Mouse (Mus musculus) urinary bladder, adult 18-20 months (tissue): ENCODE data around the gene Gnaz.

Experiments used
- DNase-seq, 2 experiments: peaks; one replicate each; pipeline ENCODE4 v3.0.0; 2022; ENCODE audit warnings: low spot score in 2 of 2, mixed read lengths in 2 of 2

Gnaz gene

GRCm38 (mm10) chr10:74966850-74967451, at the start of gene Gnaz:
Gene Gnaz (plus strand): TSS chr10:74967177.
- peak; percentile 94 to 97 for DNase-seq

DNA sequence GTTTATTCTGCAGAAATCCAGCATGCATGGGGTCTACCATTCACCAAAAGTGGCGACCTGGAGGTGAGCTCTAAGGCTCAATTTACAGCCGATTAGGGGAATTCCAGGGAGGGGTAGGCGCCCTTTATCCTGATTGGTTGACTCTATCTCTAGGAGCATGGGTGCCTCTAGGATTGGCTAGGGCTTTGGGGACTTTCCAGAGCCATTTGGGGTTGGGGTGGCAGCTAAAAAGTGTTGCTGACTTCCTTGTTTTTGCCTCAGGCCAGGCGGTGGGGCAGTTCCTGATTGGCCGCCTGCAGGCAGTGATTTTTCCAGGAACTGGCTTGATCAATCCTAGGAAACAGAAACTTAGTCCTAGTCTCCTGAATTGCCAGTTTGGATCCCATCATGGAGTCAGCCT, 47.7 kb upstream of the Gnaz start:
- DNase-seq = no peak

DNA sequence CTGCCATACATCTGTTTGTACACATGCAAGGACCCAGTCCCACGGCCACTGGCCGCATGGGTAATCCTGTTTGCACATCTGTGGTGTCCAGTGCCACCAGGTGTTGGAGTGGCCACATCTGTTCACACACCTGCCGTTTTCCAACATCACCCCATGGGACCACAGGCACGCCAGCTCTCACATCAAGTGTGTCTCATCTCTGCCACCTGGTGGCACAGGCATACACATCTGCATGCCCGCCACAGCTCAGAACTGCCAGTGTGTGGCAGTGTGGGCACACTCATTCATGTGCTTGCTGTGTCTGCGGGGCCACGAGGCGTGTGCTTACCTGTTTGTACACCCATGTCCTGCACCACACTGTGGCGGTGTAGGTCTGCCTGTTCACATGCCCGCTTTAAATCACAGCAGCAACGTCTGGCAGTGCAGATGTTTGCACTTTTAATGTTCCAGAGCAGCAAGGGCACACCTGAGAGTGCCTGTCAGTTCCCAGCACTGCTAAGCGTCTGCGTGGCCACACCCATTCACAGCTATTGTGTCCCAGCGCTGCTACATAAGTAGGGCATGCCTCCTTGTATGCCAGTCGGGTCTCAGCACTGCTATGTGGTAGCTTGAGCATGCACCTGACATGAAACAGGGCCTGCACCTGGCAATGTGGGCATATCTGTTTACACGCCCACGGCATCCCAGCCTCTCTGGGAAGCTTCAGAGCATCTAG, 46.0 kb upstream of the Gnaz start:
- DNase-seq = no peak

DNA sequence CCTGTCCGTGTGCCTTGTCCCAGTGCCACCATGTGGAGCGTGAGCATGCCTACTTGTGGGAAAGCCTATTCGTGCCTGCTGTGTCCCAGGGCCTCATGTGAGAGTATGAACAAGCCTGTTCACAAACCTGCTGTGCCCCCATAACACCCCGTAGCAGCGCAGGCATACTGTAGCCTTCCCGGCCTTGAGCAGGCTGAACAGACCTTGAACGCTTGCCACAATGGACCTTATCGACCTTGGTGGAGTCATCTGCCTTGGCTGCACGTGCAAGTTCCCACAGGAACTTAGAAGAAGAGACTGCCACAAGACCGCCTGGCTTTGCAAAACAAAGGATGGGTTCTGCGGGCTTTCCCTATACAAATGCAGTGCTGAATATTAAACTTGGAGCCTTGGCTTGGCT, 45.4 kb upstream of the Gnaz start:
- no peak for DNase-seq

DNA sequence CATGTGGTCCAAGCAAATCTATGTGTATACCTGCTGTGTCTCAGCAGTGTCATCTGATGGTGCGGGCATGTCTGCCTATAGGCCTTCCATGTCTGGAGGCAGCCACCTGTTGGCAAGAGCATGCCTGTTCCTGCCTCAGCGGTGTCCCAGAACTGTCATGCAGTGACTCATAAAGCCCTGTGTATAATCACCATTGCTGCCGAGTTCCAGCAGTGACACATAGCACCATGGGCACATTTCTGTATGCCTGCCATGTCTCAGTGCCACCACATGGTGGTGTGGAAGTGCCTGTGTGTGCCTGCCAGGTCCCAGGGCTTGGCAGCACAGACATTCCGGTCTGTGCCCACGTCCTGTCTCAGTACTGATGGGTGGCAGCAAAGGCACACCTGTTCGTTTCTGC, 44.2 kb upstream of the Gnaz start:
- DNase-seq = peak in 1 of 2 experiments; percentile 37

- no peak for DNase-seq
Observed at GRCm38 (mm10) chr10:74924274-74924673, 42.7 kb upstream of the Gnaz start.

DNA sequence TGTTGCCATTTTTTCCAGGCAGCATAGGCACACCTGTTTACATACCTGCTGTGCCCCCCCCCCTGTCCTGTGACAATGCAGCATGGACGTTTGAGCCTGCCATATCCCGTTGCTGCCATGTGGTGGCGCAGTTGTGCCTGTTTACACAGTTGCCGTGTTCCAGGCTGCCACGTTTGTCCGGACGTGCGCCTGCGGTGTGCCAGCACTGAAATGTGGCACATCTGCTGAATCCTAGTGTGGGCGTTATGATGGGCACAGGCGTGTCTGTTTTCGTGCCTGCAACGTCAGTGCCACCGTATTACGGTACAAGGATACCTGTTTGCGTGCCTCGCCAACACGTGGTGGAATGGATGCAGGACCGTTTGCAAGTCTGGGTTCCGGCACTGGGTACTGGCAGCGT, 41.7 kb upstream of the Gnaz start:
- no peak for DNase-seq

- DNase-seq = no peak
Observed at GRCm38 (mm10) chr10:74928276-74928675, 38.7 kb upstream of the Gnaz start.

DNA sequence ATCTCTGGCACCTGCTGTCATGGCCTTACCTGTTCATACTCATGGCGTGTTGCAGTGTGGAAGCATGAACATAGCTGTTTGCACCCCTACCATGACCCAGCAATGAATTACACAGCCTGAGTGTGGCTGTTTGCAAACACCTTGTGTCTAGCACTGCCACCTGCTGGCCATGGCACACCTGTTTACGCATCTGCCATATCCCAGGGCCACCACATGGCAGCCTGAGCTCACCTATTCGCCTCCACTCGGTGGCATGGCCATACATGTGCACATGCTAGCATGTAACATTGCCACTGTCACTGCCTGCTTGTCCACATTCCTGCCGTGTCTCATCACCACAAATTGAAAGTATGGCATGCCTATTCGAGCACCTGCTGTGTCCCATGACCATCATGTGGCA, 37.4 kb upstream of the Gnaz start:
- no peak for DNase-seq

DNA sequence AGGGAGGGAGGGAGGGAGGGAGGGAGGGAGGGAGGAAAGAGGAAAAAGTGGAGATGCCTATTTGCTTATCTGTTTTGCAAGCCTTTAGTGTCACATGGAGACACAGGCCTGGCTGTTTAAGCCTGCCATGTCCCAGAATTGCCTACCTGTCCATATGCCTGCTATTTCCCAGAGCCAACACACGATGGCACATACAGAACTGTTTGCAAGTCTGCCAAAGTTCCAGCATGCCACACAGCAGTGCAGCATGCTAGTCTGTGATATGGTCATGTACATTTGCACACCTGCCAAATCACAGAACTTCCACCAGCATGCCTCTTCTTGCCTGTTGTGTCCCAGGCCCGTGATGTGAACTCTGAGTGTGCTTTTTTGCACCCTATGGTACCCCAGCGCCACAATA, 36.4 kb upstream of the Gnaz start:
- DNase-seq = no peak

DNA sequence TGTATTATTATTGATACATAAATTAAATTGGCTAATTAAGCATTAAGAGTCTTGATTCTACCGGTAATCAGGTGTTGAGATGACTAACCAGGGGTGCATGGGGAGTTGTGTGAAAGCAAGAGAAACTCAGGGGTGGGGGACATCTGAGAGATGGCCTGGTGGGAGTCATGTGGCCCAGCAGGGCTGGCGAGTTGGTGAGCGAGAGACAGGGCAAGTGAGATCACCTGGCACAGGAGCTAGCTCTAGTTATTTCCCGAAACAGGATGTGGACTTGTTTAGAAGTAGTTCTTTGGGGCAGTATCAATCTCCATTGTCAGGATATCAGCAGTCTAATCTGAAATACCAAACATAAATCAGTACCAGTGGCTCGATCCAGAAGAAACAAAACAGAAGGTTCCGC, 35.3 kb upstream of the Gnaz start:
- no peak for DNase-seq

DNA sequence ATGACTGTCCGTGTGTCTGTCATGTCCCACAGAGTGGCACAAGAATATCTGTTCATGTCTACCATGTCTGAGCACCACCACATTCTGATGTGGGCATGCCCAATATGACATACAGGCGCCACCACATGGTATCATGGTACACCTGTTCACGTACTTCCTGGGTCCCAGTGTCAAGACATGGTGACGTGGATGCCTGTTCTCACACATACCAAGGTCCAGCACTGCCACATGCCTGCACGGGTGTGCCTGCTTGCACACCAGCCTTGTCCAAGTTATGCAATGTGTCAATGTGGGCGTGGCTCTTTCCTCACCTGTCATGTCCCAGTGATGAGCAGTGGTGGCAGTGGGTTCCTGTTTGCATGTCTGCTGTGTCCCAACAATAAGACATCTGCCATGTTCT, 34.5 kb upstream of the Gnaz start:
- no peak for DNase-seq

GRCm38 (mm10) chr10:74933548-74934190, 33.3 kb upstream of the Gnaz start:
- no peak for DNase-seq

DNA sequence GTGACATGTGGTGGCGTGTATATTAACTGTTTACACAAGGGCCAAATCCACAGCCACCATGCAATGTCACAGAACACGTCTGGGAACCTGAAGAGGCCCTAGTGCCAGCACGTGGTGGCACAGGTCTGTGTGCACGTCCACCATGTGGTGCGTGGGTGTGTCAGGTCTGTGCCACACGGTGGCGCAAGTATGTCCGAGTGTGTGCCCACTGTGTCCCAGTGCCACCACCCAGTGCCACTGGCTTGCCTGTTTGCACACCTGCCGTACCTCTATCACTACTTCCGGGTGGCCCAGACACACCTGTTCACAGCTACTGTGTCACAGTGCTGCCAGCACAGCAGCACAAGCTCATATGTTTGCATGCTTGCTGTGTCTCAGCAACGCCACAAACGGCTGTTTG, 32.5 kb upstream of the Gnaz start:
- no peak for DNase-seq

DNA sequence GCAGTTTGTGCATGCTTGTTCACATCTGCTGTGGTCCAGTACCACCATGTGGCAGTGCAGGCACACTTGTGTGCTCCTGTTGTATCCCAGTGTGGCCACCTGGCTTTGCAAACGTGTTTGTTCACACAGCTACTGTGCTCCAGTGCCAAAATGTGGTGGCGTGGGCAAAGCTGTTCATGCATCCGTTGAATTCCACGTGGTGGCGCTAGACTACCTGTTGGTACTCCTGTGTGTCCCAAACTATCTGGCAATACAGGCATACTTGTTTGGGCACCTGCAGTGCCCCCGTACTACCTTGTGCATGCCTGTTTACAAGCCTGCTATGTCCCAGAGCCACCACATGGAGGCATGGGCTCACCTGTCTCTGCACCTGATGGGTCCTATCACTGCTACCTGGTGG, 32.0 kb upstream of the Gnaz start:
- no peak for DNase-seq

DNA sequence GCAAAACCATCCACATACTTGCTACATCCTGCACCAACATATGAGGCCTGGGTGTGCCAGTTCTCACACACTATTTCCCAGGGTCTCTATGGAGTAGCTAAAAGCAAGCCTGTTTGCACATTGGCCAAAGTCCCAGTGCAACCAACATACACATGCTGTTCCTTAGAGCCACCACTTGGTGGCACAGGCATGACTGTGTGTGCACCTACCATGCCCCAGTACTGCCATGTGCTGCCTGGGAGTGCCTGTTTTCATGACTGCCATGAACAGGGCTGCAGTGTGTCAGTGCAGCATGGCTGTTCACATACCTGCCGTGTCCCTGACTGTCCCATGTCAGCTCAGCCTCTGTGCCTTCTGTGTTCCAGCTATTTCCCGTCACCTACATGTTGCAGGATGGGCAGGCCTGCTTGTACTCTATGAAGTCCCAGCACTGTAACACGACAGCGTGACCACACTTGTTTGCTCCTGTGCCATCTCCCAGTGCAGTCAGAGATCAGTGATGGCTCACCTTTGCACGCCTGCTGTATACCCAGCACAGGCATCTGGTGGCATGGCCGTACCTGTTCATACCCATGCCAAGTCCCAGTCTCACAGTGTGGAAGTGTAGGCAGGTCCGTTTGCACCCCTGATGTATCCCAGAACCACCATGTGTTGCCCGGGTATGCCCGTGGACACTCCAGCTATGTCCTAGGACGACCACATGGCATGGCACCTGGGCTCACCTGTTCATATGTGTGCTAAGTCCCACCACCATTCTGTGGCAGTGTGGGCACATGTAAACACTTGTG, 29.8 kb upstream of the Gnaz start:
- no peak for DNase-seq

DNA sequence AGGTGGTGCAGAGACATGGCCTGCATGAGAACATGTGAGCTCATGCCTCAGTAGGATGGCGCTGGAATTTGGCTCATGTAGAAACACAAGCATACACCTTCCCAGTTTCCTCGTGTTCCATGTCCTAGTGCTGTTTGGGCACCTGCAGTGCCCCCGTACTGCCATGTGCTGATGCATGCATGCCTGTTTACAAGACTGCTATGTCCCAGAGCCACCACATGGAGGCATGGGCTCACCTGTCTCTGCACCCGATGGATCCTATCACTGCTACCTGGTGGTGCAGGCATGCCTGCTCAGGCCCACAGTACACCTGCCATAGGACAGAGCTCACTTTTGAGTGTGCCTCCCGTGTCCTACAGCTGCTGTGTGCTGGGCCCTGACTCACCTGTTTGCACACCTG, 28.6 kb upstream of the Gnaz start:
- no peak for DNase-seq

- DNase-seq = no peak
Observed at GRCm38 (mm10) chr10:74939300-74939699, 27.7 kb upstream of the Gnaz start.

- no peak for DNase-seq
Observed at GRCm38 (mm10) chr10:74940795-74941194, 26.2 kb upstream of the Gnaz start.

DNA sequence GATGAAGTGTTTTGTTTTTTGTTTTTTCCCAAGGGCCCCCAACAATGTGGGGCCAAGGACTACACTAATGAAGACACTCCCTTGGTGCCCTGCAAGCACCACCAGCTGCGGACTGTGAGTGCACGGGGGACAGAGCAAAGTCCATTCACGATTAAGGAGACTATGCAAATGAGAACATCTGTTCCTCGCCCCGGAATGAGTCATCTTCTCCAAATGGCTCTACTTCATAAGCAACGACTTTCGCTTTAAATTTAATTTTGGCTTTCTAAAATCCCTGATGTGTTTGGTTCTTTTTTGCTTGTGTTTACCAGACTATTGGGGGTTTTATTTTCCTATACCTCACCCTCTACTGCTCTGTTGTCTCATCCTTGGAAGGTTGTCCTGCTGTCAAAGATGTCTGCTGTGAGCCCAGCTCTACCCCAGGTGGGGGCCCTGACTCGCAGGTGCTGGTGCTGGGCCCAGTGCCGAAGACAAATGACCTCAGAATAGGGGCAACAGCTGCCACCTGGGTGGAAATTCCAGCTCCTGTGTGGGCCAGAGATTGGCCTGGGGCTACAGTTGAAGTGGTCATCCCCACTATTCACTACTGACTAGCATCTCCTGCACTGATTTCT, 14.0 kb upstream of the Gnaz start:
- DNase-seq = no peak

- no peak for DNase-seq
Observed at GRCm38 (mm10) chr10:74964380-74964779, 2.6 kb upstream of the Gnaz start.

DNA sequence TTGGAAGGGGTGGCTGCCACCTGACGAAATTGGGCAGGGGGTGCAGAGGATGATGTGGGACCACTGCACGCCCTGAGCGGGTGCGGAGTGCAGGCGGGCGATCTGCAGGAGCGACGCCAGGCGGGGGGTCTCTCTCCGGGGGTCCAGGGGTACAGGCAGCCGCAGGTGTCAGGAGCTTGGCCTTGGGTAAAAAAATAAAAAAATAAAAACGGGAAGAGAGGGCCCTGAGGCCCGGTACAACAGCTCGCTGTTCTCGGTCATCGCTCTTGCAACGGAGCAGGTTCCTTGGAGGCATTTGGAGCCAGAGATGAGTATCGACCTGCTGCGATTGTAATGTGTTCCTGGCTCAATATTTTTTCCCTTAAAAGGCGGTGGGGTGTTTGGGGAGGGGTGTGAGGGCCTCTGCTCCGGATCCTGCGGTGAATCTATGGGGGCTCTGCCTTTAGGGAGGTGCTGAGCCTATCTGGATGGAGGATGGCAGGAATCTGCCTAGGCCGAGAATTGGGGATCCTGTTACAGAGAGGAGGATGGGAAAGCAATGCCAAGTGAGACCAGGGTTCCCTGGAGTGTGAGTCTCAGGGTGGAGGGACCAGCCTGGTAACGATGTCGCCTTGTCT, 782 bp downstream of the Gnaz start:
- DNase-seq = peak in 1 of 2 experiments; percentile 12
